Mouse (Mus musculus) testis, postnatal 10 days (tissue): Measurements from ENCODE around the gene Slc13a2.

ENCODE experiments used
- DNase-seq: peaks from one replicate; pipeline ENCODE4 v3.0.0; 2021; ENCODE audit warnings: low spot score

The Slc13a2 gene

DNA sequence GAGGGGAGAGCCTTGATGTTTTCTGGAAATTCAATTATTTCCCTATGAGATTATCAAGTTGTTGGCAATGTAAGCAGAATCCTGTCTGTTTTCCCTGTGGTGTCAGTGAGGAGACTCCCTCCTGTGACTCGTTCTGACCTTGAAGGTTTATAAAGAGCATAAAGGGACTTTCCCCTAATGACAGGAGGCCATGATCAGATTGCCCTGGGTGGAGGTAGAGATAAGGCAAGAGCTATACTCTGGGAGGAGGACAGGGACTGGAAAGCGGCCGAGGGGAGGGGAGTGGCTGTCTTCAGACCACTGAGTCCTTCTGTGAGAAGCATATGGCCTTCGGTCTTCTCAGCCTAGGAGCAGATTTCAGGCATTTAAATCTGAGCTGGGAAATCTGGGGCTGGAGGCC is 12.0 kb upstream of the Slc13a2 start:
- DNase-seq: no peak

GRCm38 (mm10) chr11:78431176-78431575 is 9.2 kb upstream of the Slc13a2 start:
- no peak for DNase-seq

GRCm38 (mm10) chr11:78430195-78430878 is 8.3 kb upstream of the Slc13a2 start:
- no peak for DNase-seq

GRCm38 (mm10) chr11:78428309-78428708 is 6.3 kb upstream of the Slc13a2 start:
- no peak for DNase-seq

DNA sequence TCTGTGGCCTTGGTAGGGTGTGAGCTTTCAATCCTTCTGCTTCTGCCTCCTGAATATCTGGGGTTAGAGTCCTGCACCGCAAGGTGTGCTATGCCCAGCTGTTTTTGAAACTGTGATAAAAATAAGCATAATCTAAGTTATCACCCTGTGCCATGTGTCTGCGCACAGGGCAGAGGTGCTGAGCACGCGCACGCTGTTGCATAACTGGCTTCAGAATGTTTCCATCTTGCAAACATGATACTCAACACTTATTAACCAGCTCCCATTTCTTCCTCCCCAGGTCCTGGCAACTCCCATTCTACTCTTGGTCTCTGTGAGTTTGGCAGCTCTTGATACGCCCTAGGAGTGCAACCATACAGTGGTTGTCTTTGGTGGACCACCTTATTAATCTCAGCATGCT is 5.6 kb upstream of the Slc13a2 start:
- DNase-seq: no peak

GRCm38 (mm10) chr11:78425572-78425971 is 3.6 kb upstream of the Slc13a2 start:
- DNase-seq: no peak

GRCm38 (mm10) chr11:78424352-78424751 is 2.3 kb upstream of the Slc13a2 start:
- no peak for DNase-seq

- no peak for DNase-seq
Measured at GRCm38 (mm10) chr11:78421201-78422009, 612 bp downstream of the Slc13a2 start.

- no peak for DNase-seq
Measured at GRCm38 (mm10) chr11:78420263-78420889, 1.6 kb downstream of the Slc13a2 start.

DNA sequence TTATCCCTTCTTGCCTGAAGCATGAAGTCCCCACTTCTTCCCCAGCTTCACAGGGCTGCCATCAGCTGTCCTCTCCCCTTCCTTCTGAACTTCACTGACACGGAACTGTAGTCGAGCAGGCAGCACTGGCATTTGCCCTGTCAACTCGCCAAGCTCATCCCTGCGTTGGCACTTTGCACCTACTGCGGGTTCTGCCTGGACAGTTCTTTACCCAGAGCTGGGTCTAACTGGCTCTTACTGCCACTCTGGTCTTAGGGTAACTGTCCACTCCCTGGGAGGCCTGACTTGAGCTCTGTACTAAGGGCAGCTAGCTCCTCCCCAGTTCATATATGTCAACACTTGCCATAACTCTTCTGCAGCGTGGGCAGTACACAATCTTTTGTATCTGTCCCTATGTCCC is 5.2 kb downstream of the Slc13a2 start:
- no peak for DNase-seq

DNA sequence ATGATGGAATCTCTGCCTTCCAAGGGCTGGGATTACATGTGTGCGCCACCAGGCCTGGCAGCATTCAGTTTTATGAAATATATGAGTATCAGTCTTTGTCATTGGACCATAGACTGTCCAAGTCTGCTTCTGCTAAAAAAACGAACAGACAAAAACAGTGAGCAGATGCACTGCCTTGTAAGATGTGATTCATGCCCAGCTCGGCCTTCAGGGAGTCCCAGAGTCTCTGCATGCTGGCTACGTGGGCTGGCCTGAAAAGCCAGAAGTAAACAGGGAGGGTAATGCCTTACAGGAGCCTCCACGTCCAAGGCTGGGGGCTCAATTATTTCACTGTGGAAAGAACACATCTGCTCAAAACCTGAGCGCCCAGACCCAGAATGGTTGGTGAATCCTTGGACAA is 9.2 kb downstream of the Slc13a2 start:
- no peak for DNase-seq

- DNase-seq: no peak
Measured at GRCm38 (mm10) chr11:78412324-78412850, 9.6 kb downstream of the Slc13a2 start.

- peak; percentile 72 for DNase-seq
Measured at GRCm38 (mm10) chr11:78411606-78412323, 10.3 kb downstream of the Slc13a2 start.

GRCm38 (mm10) chr11:78408256-78409240 is 13.5 kb downstream of the Slc13a2 start:
- no peak for DNase-seq

- DNase-seq: no peak
Measured at GRCm38 (mm10) chr11:78402062-78402461, 20.0 kb downstream of the Slc13a2 start.

DNA sequence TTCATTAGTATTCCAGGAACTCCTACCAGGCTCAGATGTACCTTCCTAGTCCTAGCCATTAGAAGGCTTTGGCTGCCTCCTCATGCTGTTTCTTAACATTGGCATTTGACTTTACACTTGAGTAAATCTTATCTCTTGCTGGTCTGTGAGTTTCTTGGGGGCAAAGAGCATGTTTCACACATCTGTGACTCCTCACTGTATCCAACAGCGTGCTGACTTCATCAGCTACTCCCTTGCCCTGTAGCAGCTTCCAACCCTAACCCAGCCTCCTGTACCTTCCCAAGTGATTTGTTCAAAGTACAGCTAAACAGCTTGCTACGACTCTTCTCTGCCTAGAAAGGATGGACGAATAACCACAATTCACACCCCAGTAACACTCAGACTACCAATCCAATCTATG is 20.5 kb downstream of the Slc13a2 start:
- DNase-seq: no peak

- DNase-seq: no peak
Measured at GRCm38 (mm10) chr11:78400936-78401335, 21.1 kb downstream of the Slc13a2 start.

GRCm38 (mm10) chr11:78399680-78400079 is 22.3 kb downstream of the Slc13a2 start:
- peak; percentile 89 for DNase-seq

DNA sequence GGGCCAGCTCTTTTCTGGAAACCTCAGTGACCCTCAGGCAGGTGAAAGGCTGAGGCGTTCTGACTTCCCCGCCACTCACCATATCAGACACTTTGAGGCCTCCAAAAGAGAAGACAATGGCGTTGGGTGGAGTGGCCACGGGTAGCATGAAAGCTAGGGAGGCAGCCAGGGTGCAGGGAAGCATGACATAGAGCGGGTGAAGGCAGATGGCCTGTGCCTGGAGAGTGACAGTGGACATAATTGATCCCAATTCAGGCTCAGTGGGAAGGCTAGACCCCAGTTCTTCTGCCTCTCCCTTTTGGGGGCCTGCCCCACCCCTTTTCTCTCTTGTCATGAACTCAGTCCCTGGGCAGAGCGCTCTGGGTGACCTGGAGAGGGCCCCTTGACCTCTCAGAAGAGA is 23.8 kb downstream of the Slc13a2 start:
- DNase-seq: no peak

- DNase-seq: peak; percentile 84
Measured at GRCm38 (mm10) chr11:78397397-78397796, 24.6 kb downstream of the Slc13a2 start.

DNA sequence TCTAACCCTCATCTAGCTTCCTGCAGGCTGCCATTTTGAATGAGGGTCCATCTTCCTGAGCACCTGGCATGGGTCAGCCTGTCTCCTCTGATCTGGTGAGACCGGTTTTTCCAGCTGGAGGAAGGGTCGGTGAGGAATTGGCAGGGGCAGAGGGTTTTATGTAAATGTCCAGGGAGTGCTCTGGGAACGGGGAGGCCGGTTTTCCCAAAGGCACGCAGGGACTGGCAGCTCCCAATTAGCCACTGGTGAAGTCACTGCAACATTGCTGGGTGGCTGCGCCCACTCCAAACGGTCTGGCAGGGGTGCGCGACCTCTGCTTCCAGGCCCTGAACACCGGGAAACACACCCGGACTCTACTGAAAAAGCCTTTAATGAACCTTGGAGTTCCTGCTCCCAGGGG is 25.1 kb downstream of the Slc13a2 start:
- no peak for DNase-seq
